Mouse (Mus musculus): ENCODE data around the gene Cyp2ab1. TPM values are rescaled to one million over a fixed set of nuclear protein-coding genes. Genes with fewer than 3 reads are reported as not detected.
A peak's percentile ranks its signal among the peaks of the same experiment; 100 is the strongest.

The Cyp2ab1 gene
- polyA plus RNA-seq, 1 experiment = 0.50 TPM

DNA sequence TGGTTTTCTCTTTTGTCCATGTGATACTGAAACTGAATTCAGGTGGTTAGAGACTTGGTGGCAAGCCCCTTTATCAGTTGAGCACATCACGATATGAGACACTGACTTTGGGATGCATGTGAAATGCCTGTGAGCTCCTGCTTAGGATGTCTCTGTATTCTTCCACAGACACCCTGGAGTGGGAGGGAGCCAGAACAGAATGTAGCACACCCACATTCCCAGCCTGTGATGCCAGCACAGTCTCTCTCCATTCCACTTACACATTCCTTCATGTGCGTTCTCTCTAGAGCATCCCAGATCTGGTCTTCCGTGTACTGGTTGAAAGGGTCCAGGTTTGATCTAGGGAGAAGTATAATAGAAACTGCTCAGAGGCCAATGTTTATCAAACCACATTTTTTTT, 13.4 kb upstream of the Cyp2ab1 start:
- peaks cover 37% of the 10 kb centered on the region for H3K36me3 ChIP-seq (ENCODE audit: control insufficient read depth, insufficient read depth)
- H3K4me2 ChIP-seq (ENCODE audit: low read depth) = no peak overlapping the region
- H3K27me3 ChIP-seq (ENCODE audit: control insufficient read depth, insufficient read depth, insufficient read length) = no peaks in the 10 kb centered on the region
- no peak overlapping the region for H3ac ChIP-seq (ENCODE audit: control insufficient read depth, insufficient read length)
- H3K79me2 ChIP-seq (ENCODE audit: control insufficient read depth, insufficient read depth) = no peaks in the 10 kb centered on the region
- TF ChIP-seq POLR2A (IDR thresholded peaks at IDR 0.05; ENCODE audit: insufficient read length, low read depth) (no peak), REST (IDR thresholded peaks at IDR 0.05; ENCODE audit: insufficient read depth, insufficient read length) (no peak), MAX (IDR thresholded peaks at IDR 0.05; ENCODE audit: low read depth) (no peak), CEBPB (IDR thresholded peaks at IDR 0.05; ENCODE audit: insufficient read depth, poor library complexity, severe bottlenecking) (no peak), SRF (IDR thresholded peaks at IDR 0.05; ENCODE audit: control insufficient read depth, insufficient read length, low read depth) (no peak), POLR2AphosphoS2 (IDR thresholded peaks at IDR 0.05; ENCODE audit: insufficient read length, low read depth) (no peak), USF1 (IDR thresholded peaks at IDR 0.05; ENCODE audit: low read depth) (no peak), TCF3 (IDR thresholded peaks at IDR 0.05; ENCODE audit: insufficient read length, low read depth) (no peak), MYOG (IDR thresholded peaks at IDR 0.05; ENCODE audit: control insufficient read depth in 1 of 3, insufficient read depth in 1 of 3, insufficient read length in 2 of 3, low read depth in 2 of 3) (no peak), TCF12 (IDR thresholded peaks at IDR 0.05; ENCODE audit: insufficient read depth, poor library complexity, severe bottlenecking) (no peak), E2F4 (IDR thresholded peaks at IDR 0.05; ENCODE audit: insufficient read depth) (no peak), MYOD1 (IDR thresholded peaks at IDR 0.05; ENCODE audit: control insufficient read depth in 1 of 3, insufficient read length in 2 of 3, low read depth in 2 of 3) (no peak)
- no peak overlapping the region for H3K4me3 ChIP-seq

DNA sequence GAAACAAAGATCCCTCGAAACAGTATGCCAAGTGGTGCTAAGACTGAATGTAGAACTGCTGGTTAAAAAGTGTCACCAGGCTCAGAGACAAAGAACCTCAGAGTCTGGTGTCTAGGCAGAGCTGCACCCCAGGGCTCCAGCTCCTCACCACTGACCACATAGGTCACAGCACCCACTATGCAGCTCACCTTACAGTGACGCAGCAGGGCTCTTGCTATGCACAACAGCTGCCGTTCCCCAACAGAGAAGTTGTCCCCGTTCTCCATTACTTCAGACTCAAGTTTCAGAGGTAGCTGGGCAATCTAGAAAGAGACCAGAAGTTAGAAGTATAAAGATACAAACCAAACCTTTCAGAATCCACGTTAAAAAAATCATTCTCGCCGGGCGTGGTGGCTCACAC, 9.7 kb upstream of the Cyp2ab1 start:
- TF ChIP-seq USF1 (IDR thresholded peaks at IDR 0.05; ENCODE audit: low read depth) (no peak), MYOG (IDR thresholded peaks at IDR 0.05; ENCODE audit: control insufficient read depth in 1 of 3, insufficient read depth in 1 of 3, insufficient read length in 2 of 3, low read depth in 2 of 3) (peak in 1 of 3 experiments; percentile 79), MYOD1 (IDR thresholded peaks at IDR 0.05; ENCODE audit: control insufficient read depth in 1 of 3, insufficient read length in 2 of 3, low read depth in 2 of 3) (peak in 2 of 3 experiments; percentile 36 to 74)
- H3K36me3 ChIP-seq (ENCODE audit: control insufficient read depth, insufficient read depth) = peaks cover 30% of the 10 kb centered on the region
- no peaks in the 10 kb centered on the region for H3K79me2 ChIP-seq (ENCODE audit: control insufficient read depth, insufficient read depth)
- H3K27me3 ChIP-seq (ENCODE audit: control insufficient read depth, insufficient read depth, insufficient read length) = no peaks in the 10 kb centered on the region
- no peak overlapping the region for H3K4me2 ChIP-seq (ENCODE audit: low read depth)
- H3ac ChIP-seq (ENCODE audit: control insufficient read depth, insufficient read length) = no peak overlapping the region
- H3K4me3 ChIP-seq = no peak overlapping the region

DNA sequence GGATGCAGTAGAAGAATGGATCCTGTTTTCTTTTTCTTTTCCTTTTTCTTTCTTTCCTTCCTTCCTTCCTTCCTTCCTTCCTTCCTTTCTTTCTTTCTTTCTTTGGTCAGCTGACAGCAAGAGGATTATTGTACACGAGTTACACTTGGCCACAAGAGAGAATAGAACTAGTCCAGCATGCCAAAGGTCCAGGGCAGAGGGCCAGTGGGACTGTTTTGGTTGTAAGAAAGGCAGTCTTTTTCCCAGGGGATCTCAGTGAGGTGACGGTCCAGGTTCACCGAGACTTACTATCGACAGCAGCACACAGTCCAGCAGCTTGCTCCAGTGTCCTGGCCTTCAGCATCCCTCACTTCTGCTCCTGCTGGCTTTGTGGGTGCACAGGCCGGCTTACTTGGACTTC, 3.1 kb upstream of the Cyp2ab1 start:
- Histone ChIP-seq H3K27me3 (ENCODE audit: control insufficient read depth, insufficient read depth, insufficient read length) (no peaks in the 10 kb centered on the region), H3K4me3 (no peak overlapping the region), H3K36me3 (ENCODE audit: control insufficient read depth, insufficient read depth) (peaks cover 6% of the 10 kb centered on the region), H3ac (ENCODE audit: control insufficient read depth, insufficient read length) (no peak overlapping the region), H3K79me2 (ENCODE audit: control insufficient read depth, insufficient read depth) (no peaks in the 10 kb centered on the region), H3K4me2 (ENCODE audit: low read depth) (no peak overlapping the region)
- TF ChIP-seq MYOD1 (IDR thresholded peaks at IDR 0.05; ENCODE audit: control insufficient read depth in 1 of 3, insufficient read length in 2 of 3, low read depth in 2 of 3) (no peak), USF1 (IDR thresholded peaks at IDR 0.05; ENCODE audit: low read depth) (no peak), MAX (IDR thresholded peaks at IDR 0.05; ENCODE audit: low read depth) (no peak), TCF12 (IDR thresholded peaks at IDR 0.05; ENCODE audit: insufficient read depth, poor library complexity, severe bottlenecking) (no peak), POLR2A (IDR thresholded peaks at IDR 0.05; ENCODE audit: insufficient read length, low read depth) (no peak), E2F4 (IDR thresholded peaks at IDR 0.05; ENCODE audit: insufficient read depth) (no peak), MYOG (IDR thresholded peaks at IDR 0.05; ENCODE audit: control insufficient read depth in 1 of 3, insufficient read depth in 1 of 3, insufficient read length in 2 of 3, low read depth in 2 of 3) (no peak), REST (IDR thresholded peaks at IDR 0.05; ENCODE audit: insufficient read depth, insufficient read length) (no peak), CEBPB (IDR thresholded peaks at IDR 0.05; ENCODE audit: insufficient read depth, poor library complexity, severe bottlenecking) (no peak), TCF3 (IDR thresholded peaks at IDR 0.05; ENCODE audit: insufficient read length, low read depth) (no peak), POLR2AphosphoS2 (IDR thresholded peaks at IDR 0.05; ENCODE audit: insufficient read length, low read depth) (no peak), SRF (IDR thresholded peaks at IDR 0.05; ENCODE audit: control insufficient read depth, insufficient read length, low read depth) (no peak)

DNA sequence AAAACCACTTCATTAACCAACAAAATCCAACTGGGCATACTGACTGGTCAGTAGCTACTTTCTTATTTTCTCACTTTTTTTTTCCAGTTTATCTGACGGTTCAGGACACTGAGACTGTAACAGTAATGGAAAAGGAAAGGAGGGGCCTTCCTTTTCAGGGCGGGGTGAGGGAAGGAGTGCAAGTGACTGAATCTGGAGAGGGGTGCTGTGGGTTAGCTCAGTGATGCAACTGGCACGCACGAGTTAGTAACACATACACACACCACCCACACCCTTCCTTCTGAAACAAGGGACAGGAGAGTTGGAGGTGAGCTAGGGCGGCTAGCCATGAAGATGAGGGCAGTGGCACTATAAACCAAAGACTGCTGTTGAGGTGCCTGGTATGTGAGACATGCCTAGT, 1.3 kb downstream of the Cyp2ab1 start:
- H3ac ChIP-seq (ENCODE audit: control insufficient read depth, insufficient read length) = no peak overlapping the region
- no peaks in the 10 kb centered on the region for H3K79me2 ChIP-seq (ENCODE audit: control insufficient read depth, insufficient read depth)
- TF ChIP-seq MAX (IDR thresholded peaks at IDR 0.05; ENCODE audit: low read depth) (no peak), CEBPB (IDR thresholded peaks at IDR 0.05; ENCODE audit: insufficient read depth, poor library complexity, severe bottlenecking) (peak; percentile 68; the same call in 1 of the 2 replicates)
- peak overlapping the region; percentile 42 for H3K4me2 ChIP-seq (ENCODE audit: low read depth)
- no peak overlapping the region for H3K4me3 ChIP-seq
- no peaks in the 10 kb centered on the region for H3K36me3 ChIP-seq (ENCODE audit: control insufficient read depth, insufficient read depth)
- no peaks in the 10 kb centered on the region for H3K27me3 ChIP-seq (ENCODE audit: control insufficient read depth, insufficient read depth, insufficient read length)

- TF ChIP-seq MYOG (IDR thresholded peaks at IDR 0.05; ENCODE audit: control insufficient read depth in 1 of 3, insufficient read depth in 1 of 3, insufficient read length in 2 of 3, low read depth in 2 of 3) = no peak
- no peak for TF ChIP-seq CEBPB (IDR thresholded peaks at IDR 0.05; ENCODE audit: insufficient read depth, poor library complexity, severe bottlenecking)
- TF ChIP-seq POLR2AphosphoS2 (IDR thresholded peaks at IDR 0.05; ENCODE audit: insufficient read length, low read depth) = no peak
- Histone ChIP-seq H3K36me3 (ENCODE audit: control insufficient read depth, insufficient read depth) (no peaks in the 10 kb centered on the region), H3K4me2 (ENCODE audit: low read depth) (no peak overlapping the region), H3K27me3 (ENCODE audit: control insufficient read depth, insufficient read depth, insufficient read length) (no peaks in the 10 kb centered on the region), H3K79me2 (ENCODE audit: control insufficient read depth, insufficient read depth) (no peaks in the 10 kb centered on the region), H3ac (ENCODE audit: control insufficient read depth, insufficient read length) (no peak overlapping the region), H3K4me3 (no peak overlapping the region)
Observed at GRCm38 (mm10) chr16:20322274-20322673, 2.9 kb downstream of the Cyp2ab1 start.

Data from myocyte (in vitro differentiated cells).